Mouse (Mus musculus): Measurements from ENCODE around the gene Ovol3. TPM values are rescaled to one million over a fixed set of nuclear protein-coding genes. Genes with fewer than 3 reads are reported as not detected.

Gene Ovol3
- polyA plus RNA-seq (2015; fragmentation: Illumina TruSeq; extraction: RNeasy Lipid Tissue Mini Kit (QIAGEN cat#74804); ENCODE audit: insufficient read depth, low replicate concordance), result not detected

DNA sequence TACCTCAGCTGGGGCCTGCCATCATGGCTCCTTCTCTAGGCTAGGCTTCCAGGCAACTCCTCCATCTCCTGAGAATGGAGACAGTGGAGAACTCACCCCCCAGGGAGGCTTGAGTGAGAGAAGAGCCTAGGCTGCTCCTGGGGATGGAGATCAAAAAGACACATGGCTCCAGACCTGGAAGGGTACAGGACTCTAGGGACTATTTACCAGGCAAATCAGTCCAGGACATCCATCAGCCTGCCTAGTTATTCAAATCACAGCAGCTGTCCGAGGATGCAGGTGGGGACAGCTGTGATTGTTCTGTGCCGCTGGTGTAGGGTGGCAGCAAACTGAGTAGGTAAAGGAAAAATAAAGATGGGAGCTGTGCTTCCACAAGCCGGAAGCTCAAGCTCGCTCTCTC, at the start of gene Ovol3:
Gene Ovol3 (minus strand): TSS at position 101 of the 400 bp plus-strand sequence.

DNA sequence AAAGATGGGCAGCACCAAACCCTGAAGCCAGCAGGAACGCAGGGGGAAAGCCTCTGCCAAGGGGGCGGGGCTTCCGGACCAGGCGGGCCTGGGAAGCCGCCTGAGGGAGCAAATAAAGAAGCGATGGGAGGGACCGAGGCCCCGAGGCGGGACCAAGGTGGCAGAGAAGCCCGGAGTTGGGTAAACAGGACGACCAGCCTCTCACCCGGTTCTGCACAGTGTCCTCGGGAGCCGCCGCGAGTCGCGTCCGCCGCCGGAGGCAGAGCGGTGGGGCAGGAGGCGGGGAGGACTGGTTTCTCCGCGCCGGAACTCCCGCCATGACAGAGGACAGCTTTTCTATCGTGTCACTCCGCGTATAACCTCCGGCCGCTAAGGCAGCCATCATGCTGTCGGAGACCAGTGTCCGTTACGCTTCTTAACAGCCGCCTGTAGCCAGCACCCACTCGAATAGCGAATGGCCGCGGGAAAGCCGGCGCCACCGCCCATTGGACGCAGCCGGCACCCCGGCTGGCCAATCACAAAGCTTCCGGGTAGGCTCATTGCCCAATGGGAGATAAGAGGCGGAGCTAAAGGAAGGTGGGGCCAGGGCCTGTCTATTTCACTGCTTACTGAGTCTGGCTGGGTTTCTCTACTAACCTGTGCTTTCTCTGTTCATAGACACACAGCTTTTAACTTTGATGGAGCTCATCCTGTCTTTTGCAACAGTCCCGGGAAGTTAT, 44.6 kb upstream of the Ovol3 start, which contains the start of the genes Thap8 and Wdr62:
Gene Thap8 (plus strand): TSS at position 144 of the 719 bp plus-strand sequence.
Gene Wdr62 (minus strand): TSS at position 469 of the 719 bp plus-strand sequence.

DNA sequence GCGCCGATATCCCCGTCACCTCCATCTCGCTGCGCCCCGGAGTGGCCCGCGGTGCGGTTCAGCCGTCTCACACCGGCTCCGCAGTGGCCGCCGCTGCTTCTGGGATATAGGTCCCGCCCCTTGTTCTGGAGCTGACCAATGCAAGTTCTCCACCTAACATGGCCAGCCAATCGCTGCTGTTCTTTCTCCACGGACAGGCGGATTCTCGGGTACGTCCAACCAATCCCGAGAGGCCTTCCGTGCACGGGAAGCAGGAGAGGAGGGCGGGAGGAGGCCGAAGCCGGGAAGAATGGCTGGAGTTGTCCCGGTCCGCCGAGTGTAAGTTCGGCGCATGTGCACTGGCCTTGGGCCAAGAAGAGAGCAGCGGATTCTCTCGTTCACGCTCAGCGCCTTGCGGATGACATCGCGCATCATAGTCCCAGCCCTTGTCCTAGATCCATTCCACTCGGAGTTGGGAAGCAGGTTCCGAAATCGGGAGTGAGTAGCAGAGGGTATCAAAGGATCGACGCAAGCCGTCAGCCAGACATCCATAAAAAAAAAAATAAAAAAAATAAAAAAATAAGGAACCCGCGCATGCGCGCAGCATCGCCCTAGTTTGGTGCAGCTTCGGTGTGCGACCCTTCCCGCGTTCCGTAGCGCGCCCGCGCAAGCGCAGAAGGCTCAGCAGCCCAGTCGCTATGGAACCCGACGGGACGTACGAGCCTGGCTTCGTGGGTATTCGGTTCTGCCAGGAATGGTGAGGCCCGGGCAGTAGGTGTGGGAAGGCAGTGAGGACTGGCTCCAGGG, 3.7 kb downstream of the Ovol3 start, which contains the start of the genes Polr2i and Tbcb:
Gene Polr2i (plus strand): TSS at position 280 of the 786 bp plus-strand sequence.
Gene Tbcb (minus strand): TSS at position 604 of the 786 bp plus-strand sequence.

DNA sequence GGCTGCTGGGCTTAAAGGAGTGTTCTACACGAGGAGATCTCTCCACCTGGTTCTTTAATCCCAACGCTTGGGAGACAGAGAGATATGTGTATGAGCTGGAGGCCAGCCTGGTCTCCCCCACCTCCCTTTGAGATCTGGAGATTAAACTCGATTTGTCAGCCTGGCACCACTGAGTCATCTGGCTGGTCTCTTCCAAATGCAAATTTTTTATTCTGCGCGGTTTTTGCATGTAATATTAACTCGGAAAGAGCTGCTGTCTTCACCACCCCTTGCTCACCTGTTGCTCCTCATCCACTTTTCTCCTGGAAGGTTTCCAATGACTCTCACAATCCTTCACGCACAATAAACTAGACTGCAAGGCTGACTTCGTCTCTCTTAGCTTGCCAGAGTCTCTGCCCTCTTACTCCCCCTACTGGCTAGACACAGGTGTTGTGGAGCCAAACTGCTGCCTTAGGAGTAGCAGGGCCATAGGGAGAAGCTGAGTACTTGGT, 37.0 kb downstream of the Ovol3 start, which contains the start of gene Capns1:
Gene Capns1 (minus strand): TSS at position 331 of the 491 bp plus-strand sequence.

DNA sequence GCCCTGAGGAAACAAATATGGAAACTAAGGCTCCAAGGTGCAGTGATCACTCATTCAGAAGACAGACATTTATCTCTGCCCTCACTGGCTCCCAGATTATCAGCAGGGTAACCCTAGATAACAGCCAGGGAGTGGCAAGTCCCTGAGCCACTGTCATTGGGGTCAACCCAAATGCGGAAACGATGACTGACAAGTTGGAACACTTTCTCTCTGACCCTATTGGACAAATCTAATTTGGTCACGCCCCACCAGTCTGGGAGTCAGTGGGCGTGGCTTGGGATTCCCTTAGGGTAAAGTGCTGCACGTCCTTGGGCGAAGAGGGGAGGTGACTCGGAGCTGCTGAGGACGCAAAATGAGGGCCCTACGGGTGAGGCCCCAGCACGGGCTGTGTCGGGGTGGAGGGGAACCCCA, 51.6 kb downstream of the Ovol3 start, which contains the start of gene Cox7a1:
Gene Cox7a1 (plus strand): TSS at position 266 of the 411 bp plus-strand sequence.

Other genes with a start within 250 kb of the Ovol3 start
- gene Zfp14, start 184.3 kb downstream of the Ovol3 start, polyA plus RNA-seq (2015; fragmentation: Illumina TruSeq; extraction: RNeasy Lipid Tissue Mini Kit (QIAGEN cat#74804); ENCODE audit: insufficient read depth, low replicate concordance), result 6.0 TPM
- gene Zfp82, start 162.8 kb downstream of the Ovol3 start, polyA plus RNA-seq (2015; fragmentation: Illumina TruSeq; extraction: RNeasy Lipid Tissue Mini Kit (QIAGEN cat#74804); ENCODE audit: insufficient read depth, low replicate concordance), result 10.2 TPM
- 1.5 TPM for gene Gm26920, start 145.3 kb downstream of the Ovol3 start, polyA plus RNA-seq (2015; fragmentation: Illumina TruSeq; extraction: RNeasy Lipid Tissue Mini Kit (QIAGEN cat#74804); ENCODE audit: insufficient read depth, low replicate concordance)
- 10.1 TPM for gene Zfp566, start 145.2 kb downstream of the Ovol3 start, polyA plus RNA-seq (2015; fragmentation: Illumina TruSeq; extraction: RNeasy Lipid Tissue Mini Kit (QIAGEN cat#74804); ENCODE audit: insufficient read depth, low replicate concordance)
- gene Zfp260, start 140.9 kb downstream of the Ovol3 start, polyA plus RNA-seq (2015; fragmentation: Illumina TruSeq; extraction: RNeasy Lipid Tissue Mini Kit (QIAGEN cat#74804); ENCODE audit: insufficient read depth, low replicate concordance), result 76.0 TPM
- gene Zfp382, start 113.8 kb downstream of the Ovol3 start, polyA plus RNA-seq (2015; fragmentation: Illumina TruSeq; extraction: RNeasy Lipid Tissue Mini Kit (QIAGEN cat#74804); ENCODE audit: insufficient read depth, low replicate concordance), result 8.5 TPM
- 56.8 TPM for gene Zfp146, start 66.0 kb downstream of the Ovol3 start, polyA plus RNA-seq (2015; fragmentation: Illumina TruSeq; extraction: RNeasy Lipid Tissue Mini Kit (QIAGEN cat#74804); ENCODE audit: insufficient read depth, low replicate concordance)
- gene Cox7a1, start 51.6 kb downstream of the Ovol3 start, polyA plus RNA-seq (2015; fragmentation: Illumina TruSeq; extraction: RNeasy Lipid Tissue Mini Kit (QIAGEN cat#74804); ENCODE audit: insufficient read depth, low replicate concordance), result not detected
- gene Capns1, start 36.9 kb downstream of the Ovol3 start, polyA plus RNA-seq (2015; fragmentation: Illumina TruSeq; extraction: RNeasy Lipid Tissue Mini Kit (QIAGEN cat#74804); ENCODE audit: insufficient read depth, low replicate concordance), result 236 TPM
- 7.5 TPM for gene Polr2i, start 3.8 kb downstream of the Ovol3 start, polyA plus RNA-seq (2015; fragmentation: Illumina TruSeq; extraction: RNeasy Lipid Tissue Mini Kit (QIAGEN cat#74804); ENCODE audit: insufficient read depth, low replicate concordance)
- gene Tbcb, start 3.5 kb downstream of the Ovol3 start, polyA plus RNA-seq (2015; fragmentation: Illumina TruSeq; extraction: RNeasy Lipid Tissue Mini Kit (QIAGEN cat#74804); ENCODE audit: insufficient read depth, low replicate concordance), result 39.6 TPM
- gene Thap8, start 44.4 kb upstream of the Ovol3 start, polyA plus RNA-seq (2015; fragmentation: Illumina TruSeq; extraction: RNeasy Lipid Tissue Mini Kit (QIAGEN cat#74804); ENCODE audit: insufficient read depth, low replicate concordance), result 0.23 TPM
- gene Wdr62, start 44.7 kb upstream of the Ovol3 start, polyA plus RNA-seq (2015; fragmentation: Illumina TruSeq; extraction: RNeasy Lipid Tissue Mini Kit (QIAGEN cat#74804); ENCODE audit: insufficient read depth, low replicate concordance), result 3.9 TPM
- 15.0 TPM for gene Clip3, start 56.0 kb upstream of the Ovol3 start, polyA plus RNA-seq (2015; fragmentation: Illumina TruSeq; extraction: RNeasy Lipid Tissue Mini Kit (QIAGEN cat#74804); ENCODE audit: insufficient read depth, low replicate concordance)
- 25.9 TPM for gene Alkbh6, start 73.0 kb upstream of the Ovol3 start, polyA plus RNA-seq (2015; fragmentation: Illumina TruSeq; extraction: RNeasy Lipid Tissue Mini Kit (QIAGEN cat#74804); ENCODE audit: insufficient read depth, low replicate concordance)
- gene Syne4, start 79.1 kb upstream of the Ovol3 start, polyA plus RNA-seq (2015; fragmentation: Illumina TruSeq; extraction: RNeasy Lipid Tissue Mini Kit (QIAGEN cat#74804); ENCODE audit: insufficient read depth, low replicate concordance), result 3.6 TPM
- gene E130208F15Rik, start 86.0 kb upstream of the Ovol3 start, polyA plus RNA-seq (2015; fragmentation: Illumina TruSeq; extraction: RNeasy Lipid Tissue Mini Kit (QIAGEN cat#74804); ENCODE audit: insufficient read depth, low replicate concordance), result 1.0 TPM
- 12.5 TPM for gene Sdhaf1, start 88.2 kb upstream of the Ovol3 start, polyA plus RNA-seq (2015; fragmentation: Illumina TruSeq; extraction: RNeasy Lipid Tissue Mini Kit (QIAGEN cat#74804); ENCODE audit: insufficient read depth, low replicate concordance)
- gene Lrfn3, start 127.0 kb upstream of the Ovol3 start, polyA plus RNA-seq (2015; fragmentation: Illumina TruSeq; extraction: RNeasy Lipid Tissue Mini Kit (QIAGEN cat#74804); ENCODE audit: insufficient read depth, low replicate concordance), result 0.40 TPM
- gene Tyrobp, start 178.0 kb upstream of the Ovol3 start, polyA plus RNA-seq (2015; fragmentation: Illumina TruSeq; extraction: RNeasy Lipid Tissue Mini Kit (QIAGEN cat#74804); ENCODE audit: insufficient read depth, low replicate concordance), result 399 TPM
- 34.7 TPM for gene Hcst, start 184.1 kb upstream of the Ovol3 start, polyA plus RNA-seq (2015; fragmentation: Illumina TruSeq; extraction: RNeasy Lipid Tissue Mini Kit (QIAGEN cat#74804); ENCODE audit: insufficient read depth, low replicate concordance)
- gene Nfkbid, start 186.0 kb upstream of the Ovol3 start, polyA plus RNA-seq (2015; fragmentation: Illumina TruSeq; extraction: RNeasy Lipid Tissue Mini Kit (QIAGEN cat#74804); ENCODE audit: insufficient read depth, low replicate concordance), result 36.4 TPM
- 0.81 TPM for gene Aplp1, start 209.8 kb upstream of the Ovol3 start, polyA plus RNA-seq (2015; fragmentation: Illumina TruSeq; extraction: RNeasy Lipid Tissue Mini Kit (QIAGEN cat#74804); ENCODE audit: insufficient read depth, low replicate concordance)
- gene Kirrel2, start 222.0 kb upstream of the Ovol3 start, polyA plus RNA-seq (2015; fragmentation: Illumina TruSeq; extraction: RNeasy Lipid Tissue Mini Kit (QIAGEN cat#74804); ENCODE audit: insufficient read depth, low replicate concordance), result not detected
- 0.26 TPM for gene Nphs1, start 222.6 kb upstream of the Ovol3 start, polyA plus RNA-seq (2015; fragmentation: Illumina TruSeq; extraction: RNeasy Lipid Tissue Mini Kit (QIAGEN cat#74804); ENCODE audit: insufficient read depth, low replicate concordance)

Data from spleen, adult 10 weeks (tissue).